Mouse (Mus musculus) embryonic facial prominence, embryonic 11.5 days (tissue): ENCODE data around the gene Myl12a. TPM values are rescaled to one million over a fixed set of nuclear protein-coding genes. Genes with fewer than 3 reads are reported as not detected.
A peak's percentile ranks its signal among the peaks of the same experiment; 100 is the strongest.

Experiments used
- ATAC-seq: fragments of 200-750 bp; cut with Nextera tagmentation; replicated peaks from 2 replicates; pipeline ENCODE4 v1.8.0; 2017; ENCODE audit warnings: low read depth; ENCODE audit not compliant: insufficient number of reproducible peaks, low FRiP score, low TSS enrichment
- DNase-seq: peaks from one replicate; pipeline ENCODE4 v3.0.0-alpha.2; 2015; ENCODE audit warnings: low spot score
- H3K27ac ChIP-seq: fragments of 300-500 bp; sonication (generic); replicated peaks from 2 replicates; pipeline ENCODE4 v1.5.1; 2014; ENCODE audit warnings: mild to moderate bottlenecking, low read depth, low read length, control low read depth
- H3K27me3 ChIP-seq: fragments of 300-500 bp; sonication (generic); 2 replicates; pipeline ENCODE4 v1.6.1; 2014; ENCODE audit warnings: mild to moderate bottlenecking, low read length, moderate library complexity, mixed read lengths; ENCODE audit not compliant: control insufficient read depth, insufficient read depth
- H3K36me3 ChIP-seq: fragments of 300-500 bp; sonication (generic); replicated peaks from 2 replicates; pipeline ENCODE4 v1.6.1; 2014; ENCODE audit warnings: low read depth, mild to moderate bottlenecking, low read length, moderate library complexity, mixed read lengths; ENCODE audit not compliant: control insufficient read depth, insufficient read depth
- H3K4me1 ChIP-seq: fragments of 300-500 bp; sonication (generic); 2 replicates; pipeline ENCODE4 v1.6.1; 2014; ENCODE audit warnings: low read length, mixed read lengths; ENCODE audit not compliant: control insufficient read depth, insufficient read depth
- H3K4me2 ChIP-seq: fragments of 300-500 bp; sonication (generic); 2 replicates; pipeline ENCODE4 v1.6.1; 2014; ENCODE audit warnings: low read depth, mild to moderate bottlenecking, control low read depth, low read length, moderate library complexity
- H3K4me3 ChIP-seq: fragments of 300-500 bp; sonication (generic); 2 replicates; pipeline ENCODE4 v1.5.1; 2014; ENCODE audit warnings: low read depth, low read length, control low read depth
- H3K9ac ChIP-seq: fragments of 300-500 bp; sonication (generic); replicated peaks from 2 replicates; pipeline ENCODE4 v1.6.1; 2014; ENCODE audit warnings: mild to moderate bottlenecking, control low read depth, low read length
- H3K9me3 ChIP-seq: fragments of 300-500 bp; sonication (generic); replicated peaks from 2 replicates; pipeline ENCODE4 v1.6.1; 2016; ENCODE audit warnings: mild to moderate bottlenecking, low read length, inconsistent platforms, mixed read lengths; ENCODE audit not compliant: control insufficient read depth
- WGBS: fragments of 180-500 bp; shearing (Covaris S2); extraction: QIAGEN DNeasy Blood & Tissue Kit; methylation state at CpG from one replicate; pipeline ENCODE4 v1.1.7; 2014; 5-methylcytosine and 5-hydroxymethylcytosine counted together
- polyA plus RNA-seq: library from polyadenylated mRNA; unstranded; fragments of >200 nt; fragmentation: Nextera tagmentation; extraction: Ambion mirVana; gene quantifications from 2 replicates; pipeline ENCODE4 v1.2.1, GENCODE M21; 2014

Gene Myl12a
- polyA plus RNA-seq, 1 experiment from 2014 or later = 613 TPM

- Histone ChIP-seq H3K27me3 (no peaks in the 10 kb centered on the region), H3K9ac (no peak overlapping the region), H3K4me3 (no peak overlapping the region), H3K4me1 (no peaks in the 10 kb centered on the region), H3K36me3 (peaks cover 5% of the 10 kb centered on the region), H3K27ac (no peak overlapping the region), H3K9me3 (no peaks in the 10 kb centered on the region), H3K4me2 (peak overlapping the region; percentile 30)
- ATAC-seq (no peak), DNase-seq (no peak)
- 79% methylated on average over 2 of the region's 2 CpGs for WGBS
These were observed 2.4 kb downstream of the Myl12a start for GRCm38 (mm10) chr17:71000255-71000654.

DNA sequence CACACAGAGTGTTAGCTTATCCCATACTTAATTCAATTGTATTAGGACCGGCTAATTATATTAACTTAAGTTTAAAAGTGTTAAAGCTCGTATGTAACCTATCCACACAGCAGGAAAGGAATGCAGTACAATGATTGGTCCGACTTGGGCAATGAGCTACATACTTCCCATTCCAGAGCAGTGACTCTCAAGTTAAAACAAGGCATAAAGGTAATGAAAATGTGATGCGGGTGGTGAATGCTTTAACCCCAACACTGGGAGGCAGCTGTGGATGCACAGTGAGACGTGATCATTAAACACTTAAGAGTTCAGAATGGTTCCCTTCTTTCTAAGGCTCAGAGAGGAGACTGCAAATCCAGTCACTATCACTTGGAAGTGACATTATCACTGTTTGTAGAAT lies 3.5 kb downstream of the Myl12a start:
- no peak overlapping the region for H3K9ac ChIP-seq

GRCm38 (mm10) chr17:70998400-70998975 lies 4.2 kb downstream of the Myl12a start:
- no peaks in the 10 kb centered on the region for H3K4me1 ChIP-seq
- ATAC-seq = no peak
- WGBS = 80% methylated on average over 9 of the region's 9 CpGs

More for the DNA sequence above, 3.5 kb downstream of the Myl12a start:
- no peaks in the 10 kb centered on the region for H3K27me3 ChIP-seq
- ATAC-seq = no peak
- DNase-seq = no peak
- no peaks in the 10 kb centered on the region for H3K9me3 ChIP-seq
- peaks cover 5% of the 10 kb centered on the region for H3K36me3 ChIP-seq
- WGBS = 54% methylated on average over 5 of the region's 5 CpGs
- H3K4me2 ChIP-seq = no peak overlapping the region
- no peak overlapping the region for H3K4me3 ChIP-seq
- no peak overlapping the region for H3K27ac ChIP-seq
- H3K4me1 ChIP-seq = no peaks in the 10 kb centered on the region

DNA sequence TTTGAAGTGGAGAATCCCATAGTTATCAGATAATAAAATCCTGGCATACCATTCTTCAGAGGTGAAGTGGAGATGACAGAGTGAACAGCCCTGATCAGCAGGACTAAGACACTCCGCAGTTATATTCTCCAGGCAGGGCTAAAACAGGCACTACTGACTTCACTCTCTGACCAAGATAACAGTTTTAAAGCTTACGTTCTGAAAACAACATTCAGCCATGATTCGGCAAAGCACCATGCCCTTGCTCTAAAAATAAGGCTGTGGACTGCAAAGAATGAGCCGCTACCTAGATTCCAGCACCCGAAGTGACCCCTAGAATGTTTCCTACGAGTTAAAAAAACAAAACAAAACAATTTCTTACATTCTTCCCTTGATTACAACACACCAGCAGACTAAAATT lies 4.8 kb downstream of the Myl12a start:
- Histone ChIP-seq H3K27ac (no peak overlapping the region), H3K9me3 (no peaks in the 10 kb centered on the region), H3K4me3 (no peak overlapping the region), H3K9ac (no peak overlapping the region), H3K4me2 (no peak overlapping the region), H3K4me1 (no peaks in the 10 kb centered on the region), H3K36me3 (peaks cover 5% of the 10 kb centered on the region), H3K27me3 (no peaks in the 10 kb centered on the region)
- DNase-seq (no peak), ATAC-seq (no peak)
- WGBS = 66% methylated on average over 6 of the region's 6 CpGs

More at GRCm38 (mm10) chr17:70998400-70998975, 4.2 kb downstream of the Myl12a start:
- Histone ChIP-seq H3K36me3 (peaks cover 5% of the 10 kb centered on the region), H3K27ac (no peak overlapping the region), H3K4me2 (no peak overlapping the region), H3K9me3 (no peaks in the 10 kb centered on the region), H3K27me3 (no peaks in the 10 kb centered on the region), H3K4me3 (no peak overlapping the region), H3K9ac (no peak overlapping the region)
- no peak for DNase-seq

DNA sequence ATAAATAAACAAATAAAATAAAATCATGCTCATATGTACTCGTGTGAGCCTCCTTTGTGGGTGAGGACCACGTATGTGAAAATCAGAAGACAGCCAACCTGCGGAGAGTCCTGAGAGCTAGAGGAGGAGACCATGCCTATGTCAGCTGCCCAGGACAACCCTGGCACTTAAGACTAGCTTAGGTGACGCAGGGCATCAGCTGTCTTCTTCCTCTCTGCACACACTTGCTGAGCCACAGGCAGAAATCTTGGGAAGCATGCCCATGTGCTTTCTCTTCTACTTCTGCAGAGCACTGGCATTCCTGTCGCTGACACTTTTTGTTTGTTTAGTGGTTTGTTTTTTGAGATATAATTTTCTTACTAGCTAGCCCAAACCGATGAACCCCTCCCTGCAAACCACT lies 7.1 kb downstream of the Myl12a start:
- no peaks in the 10 kb centered on the region for H3K9me3 ChIP-seq
- H3K4me2 ChIP-seq = no peak overlapping the region
- ATAC-seq (no peak), DNase-seq (no peak)
- 93% methylated on average over 6 of the region's 6 CpGs for WGBS
- no peaks in the 10 kb centered on the region; the same call in 1 of the 2 replicates for H3K4me1 ChIP-seq
- H3K9ac ChIP-seq = no peak overlapping the region
- no peaks in the 10 kb centered on the region for H3K27me3 ChIP-seq
- no peak overlapping the region for H3K4me3 ChIP-seq
- H3K27ac ChIP-seq = no peak overlapping the region
- H3K36me3 ChIP-seq = peaks cover 11% of the 10 kb centered on the region

DNA sequence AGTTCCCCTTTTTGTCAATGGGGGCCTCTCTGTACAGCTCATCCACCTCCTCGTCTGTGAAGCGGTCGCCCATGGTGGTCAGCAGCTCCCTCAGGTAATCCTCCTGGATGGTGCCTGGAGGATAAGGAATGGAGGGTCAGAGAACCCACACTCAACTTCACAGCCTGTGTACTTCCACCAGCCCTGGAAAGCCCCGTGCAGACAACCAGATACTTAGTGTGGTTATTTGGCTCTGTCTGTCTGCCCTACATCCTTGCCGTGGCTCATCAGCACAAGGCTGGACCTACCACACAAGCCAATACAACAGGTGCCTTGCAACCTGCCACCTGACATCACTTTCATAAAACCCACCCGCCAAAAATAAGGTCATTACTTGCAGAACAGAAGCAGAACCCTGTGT lies 8.0 kb downstream of the Myl12a start:
- Histone ChIP-seq H3K9me3 (no peaks in the 10 kb centered on the region), H3K27me3 (no peaks in the 10 kb centered on the region), H3K4me1 (no peaks in the 10 kb centered on the region; the same call in 1 of the 2 replicates), H3K4me3 (no peak overlapping the region), H3K9ac (no peak overlapping the region), H3K27ac (no peak overlapping the region), H3K4me2 (no peak overlapping the region), H3K36me3 (peaks cover 11% of the 10 kb centered on the region)
- 87% methylated on average over 6 of the region's 6 CpGs for WGBS
- DNase-seq (no peak), ATAC-seq (no peak)

- 37% methylated on average over 3 of the region's 3 CpGs for WGBS
- H3K9me3 ChIP-seq = no peaks in the 10 kb centered on the region
- no peak overlapping the region for H3K27ac ChIP-seq
- no peaks in the 10 kb centered on the region; the same call in 1 of the 2 replicates for H3K4me1 ChIP-seq
- no peaks in the 10 kb centered on the region for H3K27me3 ChIP-seq
- H3K36me3 ChIP-seq = peaks cover 11% of the 10 kb centered on the region
- no peak overlapping the region for H3K9ac ChIP-seq
- DNase-seq (peak; percentile 49), ATAC-seq (no peak)
- no peak overlapping the region for H3K4me3 ChIP-seq
- H3K4me2 ChIP-seq = no peak overlapping the region
These were observed 9.3 kb downstream of the Myl12a start for GRCm38 (mm10) chr17:70993385-70993807.

- no peak overlapping the region for H3K27ac ChIP-seq
- no peaks in the 10 kb centered on the region; the same call in 1 of the 2 replicates for H3K4me1 ChIP-seq
- no peak overlapping the region for H3K4me2 ChIP-seq
- no peaks in the 10 kb centered on the region for H3K27me3 ChIP-seq
- peaks cover 11% of the 10 kb centered on the region for H3K36me3 ChIP-seq
- 80% methylated on average over 9 of the region's 9 CpGs for WGBS
- no peak overlapping the region for H3K4me3 ChIP-seq
- ATAC-seq (no peak), DNase-seq (no peak)
- H3K9ac ChIP-seq = no peak overlapping the region
- H3K9me3 ChIP-seq = no peaks in the 10 kb centered on the region
These were observed 10.0 kb downstream of the Myl12a start for GRCm38 (mm10) chr17:70992662-70993061.
